Mouse (Mus musculus) bone marrow macrophage, adult 2 months (primary cell): ENCODE results near the gene Slc37a1. TPM values are rescaled to one million over a fixed set of nuclear protein-coding genes. Genes with fewer than 3 reads are reported as not detected.

Experiments
- H3K27ac ChIP-seq: 2 replicates; pipeline ENCODE4 v1.5.1; 2012; ENCODE audit warnings: low read depth, low read length; ENCODE audit not compliant: insufficient read depth
- H3K4me1 ChIP-seq: 2 replicates; pipeline ENCODE4 v1.6.1; 2012; ENCODE audit warnings: low read length; ENCODE audit not compliant: control insufficient read depth, insufficient read depth
- H3K4me3 ChIP-seq: 2 replicates; pipeline ENCODE4 v1.5.1; 2012; ENCODE audit warnings: mild to moderate bottlenecking, low read length, moderate library complexity; ENCODE audit not compliant: insufficient read depth
- CTCF ChIP-seq: IDR thresholded peaks from 2 replicates; pipeline ENCODE4 v1.5.1; 2012; ENCODE audit warnings: low read depth, mild to moderate bottlenecking, low read length, moderate library complexity
- POLR2A ChIP-seq: IDR thresholded peaks from 2 replicates; pipeline ENCODE4 v1.6.1; 2012; ENCODE audit warnings: mild to moderate bottlenecking, low read depth, low read length, borderline replicate concordance
- polyA plus RNA-seq: library from polyadenylated mRNA; stranded (reverse); fragments of >200 nt; gene quantifications from 2 replicates; pipeline ENCODE4 v1.2.4, GENCODE M21; 2012; ENCODE audit not compliant: missing spikeins, insufficient read depth, insufficient read length

The Slc37a1 gene
- polyA plus RNA-seq, 1 experiment = 11.6 TPM

- H3K4me1 ChIP-seq = no peaks in the 10 kb centered on the region
- H3K4me3 ChIP-seq = no peak overlapping the region
- H3K27ac ChIP-seq = no peak overlapping the region
- TF ChIP-seq POLR2A = no peak
- no peak for TF ChIP-seq CTCF
Measured at GRCm38 (mm10) chr17:31315046-31315792, 28.6 kb downstream of the Slc37a1 start.

DNA sequence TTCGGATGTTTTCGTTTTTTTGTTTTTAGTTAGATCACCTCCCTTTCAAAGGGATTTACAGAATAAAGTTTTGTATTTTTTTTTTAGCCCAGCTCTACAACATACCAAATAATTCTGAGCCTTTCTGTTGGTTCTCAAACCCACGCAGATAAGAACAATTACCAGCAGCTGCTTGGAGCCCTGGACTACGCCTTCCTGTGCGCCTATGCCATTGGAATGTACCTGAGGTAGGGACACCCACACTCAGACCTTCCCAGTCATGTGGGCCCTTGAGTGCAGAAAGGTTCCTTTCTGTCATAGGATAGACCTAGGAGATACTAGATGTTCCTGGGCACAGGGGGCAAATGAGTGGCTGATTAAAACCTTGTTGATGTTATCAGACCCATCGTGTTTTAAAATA is 29.4 kb downstream of the Slc37a1 start:
- TF ChIP-seq POLR2A (no peak), CTCF (no peak)
- no peaks in the 10 kb centered on the region for H3K4me1 ChIP-seq
- H3K4me3 ChIP-seq = no peak overlapping the region
- H3K27ac ChIP-seq = no peak overlapping the region

GRCm38 (mm10) chr17:31316998-31317397 is 30.4 kb downstream of the Slc37a1 start:
- no peaks in the 10 kb centered on the region for H3K4me1 ChIP-seq
- no peak overlapping the region for H3K27ac ChIP-seq
- TF ChIP-seq POLR2A = no peak
- TF ChIP-seq CTCF = no peak
- no peak overlapping the region for H3K4me3 ChIP-seq

GRCm38 (mm10) chr17:31317521-31318272 is 31.1 kb downstream of the Slc37a1 start:
- H3K27ac ChIP-seq = no peak overlapping the region
- H3K4me3 ChIP-seq = no peak overlapping the region
- H3K4me1 ChIP-seq = no peaks in the 10 kb centered on the region
- TF ChIP-seq CTCF = no peak
- no peak for TF ChIP-seq POLR2A

DNA sequence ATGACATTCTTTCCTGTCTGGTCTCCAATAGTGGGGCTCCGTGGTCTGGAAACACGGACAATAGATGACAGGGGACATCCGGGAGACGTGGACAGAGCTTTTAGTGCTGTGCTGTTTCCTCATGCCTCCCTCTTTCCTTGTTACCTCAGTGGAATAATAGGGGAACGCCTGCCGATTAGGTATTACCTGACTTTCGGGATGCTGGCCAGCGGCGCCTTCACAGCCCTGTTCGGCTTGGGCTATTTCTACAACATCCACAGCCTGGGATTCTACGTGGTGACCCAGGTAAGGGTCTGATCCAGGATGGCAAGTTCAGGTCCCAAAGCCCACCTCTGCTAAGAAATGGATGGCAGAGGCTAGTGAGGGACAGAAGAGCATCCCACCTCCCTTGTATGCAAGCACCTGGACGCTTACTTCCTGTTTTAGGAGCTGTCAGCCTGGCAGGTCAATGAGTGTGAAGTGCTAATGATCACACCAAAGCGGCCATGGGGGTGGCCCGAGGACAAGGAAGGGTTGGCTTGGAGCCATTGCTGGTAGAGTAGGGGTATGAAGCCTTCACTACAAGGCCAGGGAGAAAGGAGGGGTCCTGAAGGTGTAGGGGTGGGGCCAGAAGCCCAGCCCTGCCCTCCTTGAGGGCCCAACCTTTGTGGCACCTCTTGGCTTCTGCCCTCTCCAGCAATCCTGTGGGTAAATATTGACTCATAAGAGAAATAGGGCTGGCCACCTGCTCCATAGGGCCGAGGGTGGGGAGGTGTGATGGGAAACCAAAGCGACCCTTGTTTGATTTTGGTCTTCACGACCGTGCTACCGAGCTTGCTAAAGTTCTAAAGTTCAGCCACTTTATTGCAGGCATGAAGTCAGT is 32.5 kb downstream of the Slc37a1 start:
- Histone ChIP-seq H3K4me1 (no peaks in the 10 kb centered on the region), H3K4me3 (no peak overlapping the region), H3K27ac (no peak overlapping the region)
- no peak for TF ChIP-seq POLR2A
- TF ChIP-seq CTCF = no peak

- H3K4me3 ChIP-seq = no peak overlapping the region
- H3K27ac ChIP-seq = no peak overlapping the region
- peaks cover 13% of the 10 kb centered on the region for H3K4me1 ChIP-seq
- TF ChIP-seq POLR2A (no peak), CTCF (no peak)
Measured at GRCm38 (mm10) chr17:31321425-31321824, 34.8 kb downstream of the Slc37a1 start.

GRCm38 (mm10) chr17:31322446-31322845 is 35.9 kb downstream of the Slc37a1 start:
- Histone ChIP-seq H3K4me1 (peaks cover 14% of the 10 kb centered on the region), H3K4me3 (no peak overlapping the region), H3K27ac (no peak overlapping the region)
- no peak for TF ChIP-seq CTCF

GRCm38 (mm10) chr17:31323379-31323778 is 36.8 kb downstream of the Slc37a1 start:
- Histone ChIP-seq H3K4me3 (no peak overlapping the region), H3K27ac (no peak overlapping the region), H3K4me1 (peaks cover 14% of the 10 kb centered on the region)
- no peak for TF ChIP-seq CTCF
- no peak for TF ChIP-seq POLR2A

GRCm38 (mm10) chr17:31324227-31324626 is 37.6 kb downstream of the Slc37a1 start:
- Histone ChIP-seq H3K27ac (no peak overlapping the region), H3K4me1 (peaks cover 14% of the 10 kb centered on the region)
- no peak for TF ChIP-seq CTCF
- no peak for TF ChIP-seq POLR2A

More at GRCm38 (mm10) chr17:31324227-31324626, 37.6 kb downstream of the Slc37a1 start:
- no peak overlapping the region for H3K4me3 ChIP-seq
